Mouse (Mus musculus) hindbrain, postnatal 0 days (tissue): ENCODE data around the gene Mfap4. TPM values are rescaled to one million over a fixed set of nuclear protein-coding genes. Genes with fewer than 3 reads are reported as not detected.

Experiments used
- ATAC-seq: fragments of 200-750 bp; cut with Nextera tagmentation; 2 replicates; pipeline ENCODE4 v1.8.0; 2017; ENCODE audit warnings: mild to moderate bottlenecking, moderate TSS enrichment, moderate library complexity
- DNase-seq: peaks from one replicate; pipeline ENCODE4 v3.0.0-alpha.2; 2015; ENCODE audit warnings: low spot score
- H3K27ac ChIP-seq: fragments of 300-500 bp; sonication (generic); 2 replicates; pipeline ENCODE4 v1.5.1; 2014; ENCODE audit warnings: mild to moderate bottlenecking
- H3K27me3 ChIP-seq: fragments of 300-500 bp; sonication (generic); 2 replicates; pipeline ENCODE4 v1.6.1; 2014; ENCODE audit warnings: low read length, mixed read lengths; ENCODE audit not compliant: insufficient read depth
- H3K36me3 ChIP-seq: fragments of 300-500 bp; sonication (generic); 2 replicates; pipeline ENCODE4 v1.6.1; 2014; ENCODE audit warnings: low read length, mixed read lengths; ENCODE audit not compliant: insufficient read depth
- H3K4me1 ChIP-seq: fragments of 300-500 bp; sonication (generic); 2 replicates; pipeline ENCODE4 v1.6.1; 2014; ENCODE audit warnings: antibody characterized with exemption, low read length, mixed read lengths; ENCODE audit not compliant: insufficient read depth
- H3K4me2 ChIP-seq: fragments of 300-500 bp; sonication (generic); 2 replicates; pipeline ENCODE4 v1.6.1; 2014; ENCODE audit warnings: low read depth, mild to moderate bottlenecking, low read length, moderate library complexity, mixed read lengths
- H3K4me3 ChIP-seq: fragments of 300-500 bp; sonication (generic); 2 replicates; pipeline ENCODE4 v1.5.1; 2014; ENCODE audit warnings: low read length
- H3K9ac ChIP-seq: fragments of 300-500 bp; sonication (generic); replicated peaks from 2 replicates; pipeline ENCODE4 v1.6.1; 2014; ENCODE audit warnings: mild to moderate bottlenecking, low read length, moderate library complexity, mixed read lengths
- H3K9me3 ChIP-seq: fragments of 300-500 bp; sonication (generic); 2 replicates; pipeline ENCODE4 v1.6.1; 2016; ENCODE audit warnings: low read length, mixed read lengths
- CTCF ChIP-seq: IDR thresholded peaks from 2 replicates; pipeline ENCODE4 v1.5.1; 2016; ENCODE audit warnings: antibody characterized with exemption, control low read depth, low read depth
- WGBS: fragments of 180-500 bp; shearing (Covaris S2); extraction: QIAGEN DNeasy Blood & Tissue Kit; methylation state at CpG from one replicate; pipeline ENCODE4 v1.1.7; 2014; 5-methylcytosine and 5-hydroxymethylcytosine counted together
- polyA plus RNA-seq: library from polyadenylated mRNA; unstranded; fragments of >200 nt; fragmentation: Nextera tagmentation; extraction: Ambion mirVana; gene quantifications from 2 replicates; pipeline ENCODE4 v1.2.1, GENCODE M21; 2015
- total RNA-seq: library from RNA; depleted of rRNA; stranded (reverse); fragments of >200 nt; gene quantifications from 2 replicates; pipeline ENCODE4 v1.2.3, GENCODE M21; 2014

Gene Mfap4
- total and polyA plus RNA-seq, 2 experiments from 2014 or later, result 43.3 to 68.1 TPM

DNA sequence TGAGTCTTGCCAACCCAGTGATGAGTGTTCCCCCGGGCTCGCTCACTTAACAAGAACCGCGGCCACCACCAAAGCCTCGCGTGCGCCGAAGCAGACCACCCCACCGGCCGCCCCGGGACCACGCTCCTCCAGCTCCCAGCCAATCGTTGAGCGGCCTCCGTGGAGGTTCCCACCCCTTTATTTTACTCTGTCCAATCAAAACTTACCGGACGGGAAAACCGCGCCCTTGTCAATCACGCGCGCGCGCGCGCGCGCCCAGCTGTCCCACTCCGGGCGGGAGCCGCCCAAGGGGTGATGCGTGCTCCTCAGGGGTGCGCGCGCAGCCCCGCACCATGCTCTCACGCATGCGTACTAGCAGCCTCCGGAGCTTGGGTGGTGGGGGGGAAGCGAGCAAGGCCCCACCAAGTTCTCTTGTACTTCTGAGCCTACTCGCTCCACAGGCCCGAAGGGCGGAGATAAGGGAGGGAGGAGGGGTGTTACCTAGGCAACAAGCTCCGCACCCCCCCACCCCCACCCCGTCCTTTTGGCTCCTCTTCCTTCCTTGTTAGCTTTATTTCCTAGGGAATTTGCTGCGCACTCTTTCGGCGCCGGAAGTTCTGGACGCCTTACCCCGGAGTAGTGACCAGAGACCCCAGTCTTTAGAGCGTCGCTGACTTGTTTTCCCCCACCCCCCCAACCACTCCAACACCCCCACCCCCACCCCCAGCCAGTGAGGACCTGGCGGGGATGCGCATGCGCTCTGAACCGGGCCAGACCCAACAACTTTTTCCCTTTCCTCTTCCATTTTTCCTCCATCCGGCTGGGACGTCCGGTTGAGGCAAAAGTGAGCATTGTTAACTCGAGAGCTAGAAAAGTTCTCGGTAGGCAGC, 9.1 kb downstream of the Mfap4 start, which contains the start of gene Mapk7:
Gene Mapk7, minus strand, starts transcription at position 278 of the 869 bp plus-strand sequence.
- H3K4me2 ChIP-seq, result peak within 1 kb of the TSS; percentile 88
- under 1% methylated on average over 51 of the region's 62 CpGs for WGBS
- no peaks in the 10 kb centered on the region for H3K9me3 ChIP-seq
- DNase-seq (peak; percentile 100), ATAC-seq (peak; percentile 98)
- peaks cover 12% of the 10 kb centered on the region for H3K4me1 ChIP-seq
- peak within 1 kb of the TSS; percentile 93 for H3K9ac ChIP-seq
- H3K36me3 ChIP-seq, result peaks cover 21% of the 10 kb centered on the region
- H3K4me3 ChIP-seq, result peak within 1 kb of the TSS; percentile 89
- H3K27ac ChIP-seq, result peak within 1 kb of the TSS; percentile 91
- TF ChIP-seq CTCF, result no peak
- H3K27me3 ChIP-seq, result no peaks in the 10 kb centered on the region

DNA sequence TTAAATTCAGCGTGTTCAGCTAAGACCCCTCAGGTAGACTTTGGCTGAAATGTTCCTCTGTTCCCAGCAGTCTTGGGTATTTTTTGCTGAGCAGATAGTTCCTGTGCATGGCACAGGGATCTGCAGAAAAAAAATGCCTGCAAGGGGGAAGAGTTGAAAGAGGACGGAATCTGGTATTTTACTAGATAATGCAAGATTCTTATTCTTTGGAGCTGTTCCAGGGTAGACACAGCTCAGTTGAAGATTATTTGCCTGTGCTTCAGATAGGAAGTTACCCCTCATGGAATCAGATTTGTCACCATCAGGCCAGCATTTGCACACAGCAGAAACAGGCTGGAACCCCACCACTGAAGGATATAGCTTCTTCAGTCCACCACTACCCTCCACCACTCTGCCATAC, 10.3 kb downstream of the Mfap4 start:
- H3K27me3 ChIP-seq, result no peaks in the 10 kb centered on the region
- no peak overlapping the region for H3K9ac ChIP-seq
- peaks cover 12% of the 10 kb centered on the region for H3K4me1 ChIP-seq
- no peak for TF ChIP-seq CTCF
- WGBS, result 93% methylated on average over 2 of the region's 2 CpGs
- peaks cover 10% of the 10 kb centered on the region for H3K36me3 ChIP-seq
- no peak overlapping the region for H3K4me2 ChIP-seq
- H3K4me3 ChIP-seq, result no peak overlapping the region
- no peak overlapping the region for H3K27ac ChIP-seq
- DNase-seq, result no peak
- no peaks in the 10 kb centered on the region for H3K9me3 ChIP-seq
- ATAC-seq, result no peak

DNA sequence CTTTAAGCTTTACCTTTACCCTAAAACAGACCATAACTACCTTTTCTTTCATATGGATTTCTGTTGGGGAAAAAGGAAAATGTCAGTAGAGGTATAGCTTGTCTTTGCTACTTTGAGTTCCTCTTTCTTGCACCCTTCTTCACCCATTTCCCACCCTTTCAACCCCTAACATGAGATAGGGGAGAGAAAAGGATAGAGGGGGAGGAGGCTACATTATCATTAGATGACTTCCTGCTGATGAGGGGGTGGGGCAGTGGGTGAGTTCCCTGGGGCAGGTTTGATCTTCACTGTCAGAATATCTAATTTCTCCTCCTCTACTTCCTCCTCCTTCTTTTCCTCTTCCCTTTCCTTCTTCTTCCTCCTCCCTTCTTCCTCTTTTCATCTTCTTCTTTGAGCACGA, 12.3 kb downstream of the Mfap4 start:
- no peak for ATAC-seq

DNA sequence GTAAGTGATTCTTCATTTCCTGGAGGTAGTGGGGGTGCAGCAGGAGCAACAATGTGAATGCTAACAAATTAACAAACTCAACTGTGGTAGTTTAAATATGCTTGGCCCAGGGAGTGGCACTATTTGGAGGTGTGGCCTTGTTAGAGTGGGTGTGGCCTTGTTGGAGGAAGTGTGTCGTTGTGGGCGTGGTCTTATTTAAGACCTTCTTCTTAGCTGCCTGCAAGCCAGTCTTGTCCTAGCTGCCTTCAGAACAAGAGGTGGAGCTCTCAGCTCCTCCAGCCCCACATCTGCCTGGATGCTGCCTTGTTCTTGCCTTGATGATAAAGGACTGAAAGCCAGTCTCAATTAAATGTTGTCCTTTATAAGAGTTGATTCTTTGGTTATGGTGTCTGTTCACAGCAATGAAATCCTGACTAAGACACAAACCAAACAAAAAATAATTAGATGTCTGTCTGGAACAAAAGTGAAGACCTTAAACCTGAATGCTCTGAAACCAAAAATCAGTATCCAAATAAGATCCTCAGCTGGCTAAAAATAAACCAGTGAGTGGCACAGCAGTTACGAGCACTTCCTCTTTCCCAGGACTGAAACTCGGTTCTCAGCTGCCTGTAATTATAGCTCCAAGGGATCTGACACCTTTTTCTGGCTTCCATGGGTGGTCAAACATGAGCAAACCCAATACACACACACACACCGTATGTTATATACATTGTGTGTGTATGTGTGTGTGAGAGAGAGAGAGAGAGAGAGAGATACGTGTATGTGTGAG, 13.7 kb downstream of the Mfap4 start:
- no peak for ATAC-seq
- Histone ChIP-seq H3K4me2 (no peak overlapping the region), H3K27me3 (no peaks in the 10 kb centered on the region), H3K27ac (no peak overlapping the region), H3K9ac (no peak overlapping the region), H3K4me1 (no peaks in the 10 kb centered on the region; the same call in 1 of the 2 replicates), H3K36me3 (no peaks in the 10 kb centered on the region), H3K4me3 (no peak overlapping the region), H3K9me3 (no peaks in the 10 kb centered on the region)
- WGBS, result 87% methylated on average over 6 of the region's 6 CpGs
- no peak for TF ChIP-seq CTCF
- DNase-seq, result no peak

More for the DNA sequence above, 12.3 kb downstream of the Mfap4 start:
- 75% methylated on average over 1 of the region's 1 CpGs for WGBS
- Histone ChIP-seq H3K27ac (no peak overlapping the region), H3K27me3 (no peaks in the 10 kb centered on the region), H3K9ac (no peak overlapping the region), H3K4me2 (no peak overlapping the region), H3K9me3 (no peaks in the 10 kb centered on the region), H3K4me1 (peaks cover 9% of the 10 kb centered on the region), H3K4me3 (no peak overlapping the region), H3K36me3 (no peaks in the 10 kb centered on the region)
- TF ChIP-seq CTCF, result no peak
- no peak for DNase-seq

DNA sequence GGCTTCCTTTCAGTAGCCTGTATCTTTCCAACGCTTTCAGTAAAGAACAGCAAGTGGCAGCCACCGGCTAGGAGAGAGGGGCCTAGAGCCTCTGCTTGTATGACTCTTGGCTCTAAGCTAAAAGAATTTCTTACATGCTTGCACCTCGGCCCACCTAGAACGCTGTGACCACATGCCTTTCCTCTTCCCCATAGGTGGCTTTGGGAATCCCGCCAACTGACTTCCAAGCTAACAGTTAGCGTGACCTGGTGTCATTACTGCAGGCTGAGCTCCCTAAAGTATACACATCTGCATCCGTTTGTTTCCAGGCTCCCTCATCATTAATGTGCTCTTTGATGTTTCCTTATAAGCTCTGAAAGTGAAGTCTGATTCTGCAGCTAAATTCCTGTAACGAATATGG, 18.7 kb downstream of the Mfap4 start:
- ATAC-seq, result no peak
- H3K27me3 ChIP-seq, result no peaks in the 10 kb centered on the region
- peak overlapping the region; percentile 80 for H3K27ac ChIP-seq
- peaks cover 12% of the 10 kb centered on the region; the same call in 1 of the 2 replicates for H3K4me1 ChIP-seq
- H3K4me2 ChIP-seq, result peak overlapping the region; percentile 72; the same call in 1 of the 2 replicates
- DNase-seq, result no peak
- H3K4me3 ChIP-seq, result no peak overlapping the region; the same call in 1 of the 2 replicates
- H3K36me3 ChIP-seq, result no peaks in the 10 kb centered on the region
- no peaks in the 10 kb centered on the region for H3K9me3 ChIP-seq
- 70% methylated on average over 8 of the region's 8 CpGs for WGBS
- peak overlapping the region; percentile 63; the same call in 1 of the 2 replicates for H3K9ac ChIP-seq
- no peak for TF ChIP-seq CTCF

DNA sequence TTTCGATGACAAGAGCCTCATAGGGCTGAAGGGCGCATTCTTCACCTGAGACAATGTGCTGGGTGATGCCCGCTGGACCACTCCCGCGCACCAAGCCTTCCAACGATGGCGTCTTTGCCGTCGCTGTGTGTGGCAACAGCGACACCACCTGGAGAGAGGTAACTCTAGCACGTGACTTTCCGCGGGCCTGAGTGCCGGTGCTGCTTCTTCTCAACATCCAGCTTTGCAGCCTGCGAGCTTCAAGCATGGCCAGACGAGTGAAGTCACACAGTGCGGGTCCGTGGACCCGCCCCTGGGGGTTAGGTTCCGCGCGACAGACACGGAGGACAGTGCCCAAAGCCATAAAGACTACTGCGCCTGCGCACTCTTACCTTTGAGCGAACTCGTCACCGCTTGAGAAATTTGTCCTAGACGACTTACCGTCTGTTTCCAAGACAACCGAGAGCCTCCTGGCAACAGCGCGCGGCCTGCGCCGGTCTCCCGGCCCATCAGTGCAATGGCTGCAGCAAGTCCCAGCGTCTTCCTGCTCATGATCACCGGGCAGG, 19.6 kb downstream of the Mfap4 start, which contains the start of gene B9d1:
Gene B9d1, plus strand, starts transcription at position 432 of the 545 bp plus-strand sequence.
- Histone ChIP-seq H3K9me3 (no peaks in the 10 kb centered on the region), H3K4me2 (peak within 1 kb of the TSS; percentile 72), H3K9ac (peak within 1 kb of the TSS; percentile 63), H3K27me3 (no peaks in the 10 kb centered on the region), H3K36me3 (no peaks in the 10 kb centered on the region), H3K4me1 (peaks cover 12% of the 10 kb centered on the region; the same call in 1 of the 2 replicates), H3K27ac (peak within 1 kb of the TSS; percentile 80), H3K4me3 (peak within 1 kb of the TSS; percentile 69)
- DNase-seq (peak; percentile 99), ATAC-seq (peak; percentile 94)
- TF ChIP-seq CTCF, result peak; percentile 99
- under 1% methylated on average over 39 of the region's 39 CpGs for WGBS
